Mouse (Mus musculus) heart, embryonic 12.5 days (tissue): ENCODE measurements around the gene Pde8a. TPM values are rescaled to one million over a fixed set of nuclear protein-coding genes. Genes with fewer than 3 reads are reported as not detected.
A peak's percentile ranks its signal among the peaks of the same experiment; 100 is the strongest.

Experiments
- ATAC-seq: fragments of 200-750 bp; cut with Nextera tagmentation; 2 replicates; pipeline ENCODE4 v1.8.0; 2017; ENCODE audit warnings: moderate TSS enrichment, moderate library complexity; ENCODE audit not compliant: insufficient number of reproducible peaks, low FRiP score
- H3K27ac ChIP-seq: fragments of 300-500 bp; sonication (generic); 2 replicates; pipeline ENCODE4 v1.5.1; 2016; ENCODE audit warnings: mild to moderate bottlenecking, moderate library complexity; ENCODE audit not compliant: poor library complexity, severe bottlenecking
- H3K27me3 ChIP-seq: fragments of 300-500 bp; sonication (generic); replicated peaks from 2 replicates; pipeline ENCODE4 v1.6.1; 2016; ENCODE audit warnings: mild to moderate bottlenecking, moderate library complexity
- H3K36me3 ChIP-seq: fragments of 300-500 bp; sonication (generic); 2 replicates; pipeline ENCODE4 v1.6.1; 2016; ENCODE audit warnings: mild to moderate bottlenecking, moderate library complexity
- H3K4me1 ChIP-seq: fragments of 300-500 bp; sonication (generic); replicated peaks from 2 replicates; pipeline ENCODE4 v1.6.1; 2016; ENCODE audit warnings: mild to moderate bottlenecking
- H3K4me2 ChIP-seq: fragments of 300-500 bp; sonication (generic); 2 replicates; pipeline ENCODE4 v1.6.1; 2016; ENCODE audit warnings: mild to moderate bottlenecking, moderate library complexity
- H3K4me3 ChIP-seq: fragments of 300-500 bp; sonication (generic); 2 replicates; pipeline ENCODE4 v1.5.1; 2016; ENCODE audit warnings: mild to moderate bottlenecking
- H3K9ac ChIP-seq: fragments of 300-500 bp; sonication (generic); 2 replicates; pipeline ENCODE4 v1.6.1; 2016; ENCODE audit warnings: mild to moderate bottlenecking, moderate library complexity
- H3K9me3 ChIP-seq: fragments of 300-500 bp; sonication (generic); replicated peaks from 2 replicates; pipeline ENCODE4 v1.6.1; 2016; ENCODE audit warnings: mild to moderate bottlenecking, moderate library complexity
- WGBS: fragments of 180-500 bp; shearing (Covaris S2); methylation state at CpG from one replicate; pipeline ENCODE4 v1.1.7; 2016; 5-methylcytosine and 5-hydroxymethylcytosine counted together
- polyA plus RNA-seq: library from polyadenylated mRNA; unstranded; fragments of >200 nt; fragmentation: Nextera tagmentation; extraction: Ambion mirVana; gene quantifications from 2 replicates; pipeline ENCODE4 v1.2.1, GENCODE M21; 2016

Gene Pde8a
- 3.8 and 3.9 TPM in 2 replicates for polyA plus RNA-seq

GRCm38 (mm10) chr7:81213347-81214152, at the start of gene Pde8a:
Gene Pde8a (plus strand): TSS chr7:81213596.
- H3K27me3 ChIP-seq: peaks cover 9% of the 10 kb centered on the region
- H3K4me1 ChIP-seq: peaks cover 25% of the 10 kb centered on the region
- H3K4me3 ChIP-seq: peak within 1 kb of the TSS; percentile 60
- no peaks in the 10 kb centered on the region for H3K36me3 ChIP-seq
- peak within 1 kb of the TSS; percentile 71 for H3K9ac ChIP-seq
- ATAC-seq: no peak
- H3K4me2 ChIP-seq: peak within 1 kb of the TSS; percentile 91
- WGBS: 1% methylated on average over 124 of the region's 128 CpGs
- H3K9me3 ChIP-seq: no peaks in the 10 kb centered on the region
- peak within 1 kb of the TSS; percentile 80 for H3K27ac ChIP-seq

- no peak for ATAC-seq
- no peak overlapping the region for H3K9ac ChIP-seq
- H3K4me2 ChIP-seq: no peak overlapping the region
- H3K4me1 ChIP-seq: no peaks in the 10 kb centered on the region
- 62% methylated on average over 7 of the region's 7 CpGs for WGBS
- H3K4me3 ChIP-seq: no peak overlapping the region
- no peak overlapping the region for H3K27ac ChIP-seq
- H3K27me3 ChIP-seq: 0 out of 2 replicates have a peak, but pooled peaks cover 2% of the 10 kb centered on the region
- H3K9me3 ChIP-seq: no peaks in the 10 kb centered on the region
- H3K36me3 ChIP-seq: no peaks in the 10 kb centered on the region
Measured at GRCm38 (mm10) chr7:81164411-81164810, 49.0 kb upstream of the Pde8a start.

DNA sequence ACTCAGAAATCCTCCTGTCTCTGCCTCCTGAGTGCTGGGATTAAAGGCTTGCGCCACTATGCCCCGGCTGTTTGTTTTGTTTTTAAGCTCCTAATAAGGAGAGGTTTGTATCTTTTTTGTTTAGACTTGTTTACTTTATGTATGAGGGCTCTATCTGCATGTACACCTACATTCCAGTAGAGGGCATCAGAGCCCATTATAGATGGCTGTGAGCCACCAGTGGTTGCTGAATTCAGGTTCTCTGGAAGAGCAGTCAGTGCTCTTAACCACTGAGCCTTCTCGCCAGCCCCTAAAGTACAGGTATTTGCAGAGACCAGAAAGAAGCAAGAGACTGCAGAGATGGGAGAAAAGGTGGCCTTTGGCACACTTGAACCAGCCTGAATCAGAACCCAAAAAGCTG, 46.3 kb upstream of the Pde8a start:
- 0 out of 2 replicates have a peak, but pooled peaks cover 6% of the 10 kb centered on the region for H3K27me3 ChIP-seq
- no peak overlapping the region for H3K9ac ChIP-seq
- H3K9me3 ChIP-seq: no peaks in the 10 kb centered on the region
- no peaks in the 10 kb centered on the region for H3K36me3 ChIP-seq
- H3K27ac ChIP-seq: no peak overlapping the region
- no peak for ATAC-seq
- H3K4me1 ChIP-seq: no peaks in the 10 kb centered on the region
- H3K4me3 ChIP-seq: no peak overlapping the region
- 40% methylated on average over 3 of the region's 3 CpGs for WGBS
- no peak overlapping the region for H3K4me2 ChIP-seq

DNA sequence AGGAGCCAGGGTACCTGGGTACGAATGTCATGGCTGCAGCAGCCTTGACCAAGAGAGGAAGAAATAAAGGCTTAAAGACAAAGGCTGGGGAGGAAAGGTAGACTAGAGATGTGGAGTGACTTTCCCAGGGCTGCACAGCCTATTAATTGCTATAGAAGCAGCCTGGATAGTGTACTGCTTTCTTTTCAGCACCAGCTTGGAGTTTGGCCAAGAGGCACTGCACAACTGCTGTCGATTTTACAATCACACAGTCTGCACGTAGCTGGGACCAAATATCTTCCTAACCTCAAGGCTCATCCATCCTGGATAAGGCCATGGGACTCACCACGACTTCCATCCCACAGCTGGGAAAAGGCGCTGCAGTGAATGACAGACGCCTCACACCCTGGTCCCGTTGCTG, 44.0 kb upstream of the Pde8a start:
- Histone ChIP-seq H3K27ac (no peak overlapping the region), H3K27me3 (0 out of 2 replicates have a peak, but pooled peaks cover 6% of the 10 kb centered on the region), H3K4me3 (no peak overlapping the region), H3K4me2 (no peak overlapping the region), H3K36me3 (no peaks in the 10 kb centered on the region), H3K4me1 (no peaks in the 10 kb centered on the region), H3K9me3 (peaks cover 11% of the 10 kb centered on the region), H3K9ac (no peak overlapping the region)
- no peak; the same call in 1 of the 2 replicates for ATAC-seq
- WGBS: 64% methylated on average over 7 of the region's 7 CpGs

GRCm38 (mm10) chr7:81173931-81174330, 39.5 kb upstream of the Pde8a start:
- Histone ChIP-seq H3K27me3 (0 out of 2 replicates have a peak, but pooled peaks cover 6% of the 10 kb centered on the region), H3K36me3 (no peaks in the 10 kb centered on the region), H3K9ac (no peak overlapping the region), H3K4me3 (no peak overlapping the region), H3K4me2 (no peak overlapping the region), H3K27ac (no peak overlapping the region), H3K4me1 (no peaks in the 10 kb centered on the region), H3K9me3 (peaks cover 11% of the 10 kb centered on the region)
- ATAC-seq: no peak
- 88% methylated on average over 2 of the region's 2 CpGs for WGBS

GRCm38 (mm10) chr7:81174654-81175053, 38.7 kb upstream of the Pde8a start:
- no peak overlapping the region for H3K4me2 ChIP-seq
- WGBS: 43% methylated on average over 5 of the region's 5 CpGs
- no peaks in the 10 kb centered on the region for H3K36me3 ChIP-seq
- H3K27me3 ChIP-seq: 0 out of 2 replicates have a peak, but pooled peaks cover 2% of the 10 kb centered on the region
- H3K4me3 ChIP-seq: no peak overlapping the region
- H3K27ac ChIP-seq: no peak overlapping the region
- no peak for ATAC-seq
- H3K9ac ChIP-seq: no peak overlapping the region
- peaks cover 11% of the 10 kb centered on the region for H3K9me3 ChIP-seq
- H3K4me1 ChIP-seq: 0 out of 2 replicates have a peak, but pooled peaks cover 2% of the 10 kb centered on the region

GRCm38 (mm10) chr7:81176187-81176769, 37.1 kb upstream of the Pde8a start:
- Histone ChIP-seq H3K9me3 (peaks cover 11% of the 10 kb centered on the region), H3K27me3 (no peaks in the 10 kb centered on the region), H3K9ac (no peak overlapping the region), H3K36me3 (no peaks in the 10 kb centered on the region), H3K4me2 (no peak overlapping the region), H3K27ac (no peak overlapping the region), H3K4me1 (0 out of 2 replicates have a peak, but pooled peaks cover 3% of the 10 kb centered on the region), H3K4me3 (no peak overlapping the region)
- 71% methylated on average over 5 of the region's 5 CpGs for WGBS
- ATAC-seq: no peak

GRCm38 (mm10) chr7:81179494-81179893, 33.9 kb upstream of the Pde8a start:
- H3K9ac ChIP-seq: no peak overlapping the region
- ATAC-seq: no peak
- WGBS: 50% methylated on average over 5 of the region's 5 CpGs
- H3K9me3 ChIP-seq: no peaks in the 10 kb centered on the region; the same call in 1 of the 2 replicates
- no peaks in the 10 kb centered on the region for H3K27me3 ChIP-seq
- no peak overlapping the region for H3K4me2 ChIP-seq
- no peak overlapping the region for H3K4me3 ChIP-seq
- no peak overlapping the region for H3K27ac ChIP-seq
- 0 out of 2 replicates have a peak, but pooled peaks cover 3% of the 10 kb centered on the region for H3K4me1 ChIP-seq
- no peaks in the 10 kb centered on the region for H3K36me3 ChIP-seq

- 0 out of 2 replicates have a peak, but pooled peaks cover 3% of the 10 kb centered on the region for H3K4me1 ChIP-seq
- no peak overlapping the region for H3K4me2 ChIP-seq
- no peaks in the 10 kb centered on the region for H3K9me3 ChIP-seq
- no peak overlapping the region for H3K9ac ChIP-seq
- WGBS: 77% methylated on average over 10 of the region's 10 CpGs
- no peak for ATAC-seq
- no peaks in the 10 kb centered on the region for H3K36me3 ChIP-seq
- H3K4me3 ChIP-seq: no peak overlapping the region
- no peak overlapping the region for H3K27ac ChIP-seq
- H3K27me3 ChIP-seq: no peaks in the 10 kb centered on the region
Measured at GRCm38 (mm10) chr7:81182492-81183175, 30.8 kb upstream of the Pde8a start.

DNA sequence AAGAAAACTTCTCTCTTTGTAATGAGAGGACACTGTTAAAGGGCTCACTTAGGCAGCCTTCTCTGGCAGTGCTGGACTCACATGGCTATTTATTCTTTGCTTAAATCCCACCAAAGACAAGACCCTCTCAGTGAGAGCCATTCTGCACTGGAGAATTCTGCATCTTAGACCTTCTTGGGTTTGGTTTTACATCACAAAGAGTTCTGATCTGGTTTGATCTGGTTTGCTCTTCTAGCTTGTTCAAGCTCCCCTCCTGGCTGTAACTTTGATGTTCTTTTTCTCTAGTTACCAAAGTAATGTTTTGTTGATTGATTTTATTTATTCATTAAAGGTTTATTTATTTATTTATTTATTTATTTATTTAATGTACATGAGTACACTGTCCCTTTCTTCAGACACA, 30.2 kb upstream of the Pde8a start:
- Histone ChIP-seq H3K4me2 (no peak overlapping the region), H3K4me3 (no peak overlapping the region), H3K27me3 (no peaks in the 10 kb centered on the region), H3K27ac (no peak overlapping the region), H3K9me3 (no peaks in the 10 kb centered on the region), H3K4me1 (0 out of 2 replicates have a peak, but pooled peaks cover 3% of the 10 kb centered on the region), H3K36me3 (no peaks in the 10 kb centered on the region), H3K9ac (no peak overlapping the region)
- ATAC-seq: no peak

DNA sequence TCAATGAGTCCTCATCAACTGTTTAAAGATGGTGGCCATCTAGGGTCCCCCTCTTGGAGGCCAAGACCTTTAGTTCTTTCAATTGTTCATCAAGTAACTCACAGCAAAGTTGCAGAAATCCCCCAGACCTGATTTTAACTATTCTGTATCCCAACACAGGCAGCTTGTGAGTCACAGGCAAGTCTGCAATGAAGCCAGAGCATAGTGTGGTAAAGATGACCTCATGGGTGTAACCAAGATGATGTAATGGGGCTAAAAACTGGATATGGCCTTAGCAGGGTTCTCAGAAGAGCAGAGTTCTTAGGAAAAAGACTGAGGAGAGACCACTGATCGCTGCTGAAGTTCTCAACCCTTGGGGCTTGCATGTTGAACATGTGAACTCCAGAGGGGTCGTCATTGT, 29.3 kb upstream of the Pde8a start:
- no peak for ATAC-seq

More for the DNA sequence above, 29.3 kb upstream of the Pde8a start:
- Histone ChIP-seq H3K9me3 (no peaks in the 10 kb centered on the region), H3K27ac (no peak overlapping the region), H3K4me1 (0 out of 2 replicates have a peak, but pooled peaks cover 3% of the 10 kb centered on the region), H3K4me3 (no peak overlapping the region), H3K4me2 (no peak overlapping the region), H3K36me3 (no peaks in the 10 kb centered on the region), H3K27me3 (no peaks in the 10 kb centered on the region), H3K9ac (no peak overlapping the region)
- WGBS: 68% methylated on average over 2 of the region's 2 CpGs
